Comparison of ENCODE assay signal across 8 mouse cellular contexts in the genomic region with DNA sequence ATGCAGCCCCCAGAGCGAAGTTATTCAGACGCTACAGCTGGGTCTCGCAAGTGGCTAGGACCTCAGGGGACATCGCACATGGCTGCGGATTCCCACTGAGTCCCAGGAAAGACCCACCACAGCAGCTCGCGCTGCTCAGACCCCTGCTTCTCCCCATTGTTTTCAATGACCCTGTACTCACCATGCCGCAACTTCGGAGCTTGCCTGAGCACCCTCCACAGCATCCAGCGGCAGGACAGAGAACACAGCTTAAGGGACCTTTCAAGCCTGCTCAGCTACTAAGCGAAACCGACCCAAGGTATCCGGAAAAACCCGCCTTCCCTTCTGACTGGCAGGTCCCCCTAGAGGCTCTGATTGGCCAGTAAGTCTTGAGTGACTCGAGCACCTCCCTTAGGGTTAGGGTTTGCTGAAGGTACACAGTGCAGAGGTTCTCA.
DNase-seq lines count a peak whose midpoint lies in the region; ATAC-seq and TF ChIP-seq lines count a peak whose summit lies in the region.

No protein-coding gene starts in this region.

- H3K36me3 ChIP-seq in forebrain, embryonic 14.5 days (ENCODE audit: control insufficient read depth, insufficient read depth, low read length) = no peaks in the 10 kb centered on the region
- no peaks in the 10 kb centered on the region for H3K36me3 ChIP-seq in hindbrain, embryonic 16.5 days (ENCODE audit: control insufficient read depth, insufficient read depth, low read length)
- no peaks in the 10 kb centered on the region for H3K36me3 ChIP-seq in liver, embryonic 12.5 days
- H3K36me3 ChIP-seq in myocyte (ENCODE audit: control insufficient read depth, insufficient read depth) = no peaks in the 10 kb centered on the region

- no peak for ATAC-seq in forebrain, embryonic 14.5 days
- peak; percentile 76 for ATAC-seq in hindbrain, embryonic 16.5 days
- ATAC-seq in liver, embryonic 12.5 days = peak; percentile 98

- H3K4me1 ChIP-seq in forebrain, embryonic 14.5 days (ENCODE audit: control insufficient read depth, insufficient read depth, low read length) = no peaks in the 10 kb centered on the region
- no peaks in the 10 kb centered on the region for H3K4me1 ChIP-seq in hindbrain, embryonic 16.5 days (ENCODE audit: control insufficient read depth, insufficient read depth, low read depth, low read length)
- H3K4me1 ChIP-seq in liver, embryonic 12.5 days = 0 out of 2 replicates have a peak, but pooled peaks cover 5% of the 10 kb centered on the region

- no peak overlapping the region for H3K27ac ChIP-seq in forebrain, embryonic 14.5 days (ENCODE audit: low read depth, low read length)
- H3K27ac ChIP-seq in hindbrain, embryonic 16.5 days (ENCODE audit: low read depth, low read length) = no peak overlapping the region
- H3K27ac ChIP-seq in liver, embryonic 12.5 days = no peak overlapping the region

- no peaks in the 10 kb centered on the region for H3K9me3 ChIP-seq in forebrain, embryonic 14.5 days (replicated peaks; ENCODE audit: control insufficient read depth, low read length)
- no peaks in the 10 kb centered on the region for H3K9me3 ChIP-seq in hindbrain, embryonic 16.5 days (ENCODE audit: control insufficient read depth, low read length)
- H3K9me3 ChIP-seq in liver, embryonic 12.5 days (replicated peaks) = no peaks in the 10 kb centered on the region

- H3K4me2 ChIP-seq in forebrain, embryonic 14.5 days (ENCODE audit: low read length) = peak overlapping the region; percentile 35
- peak overlapping the region; percentile 59 for H3K4me2 ChIP-seq in hindbrain, embryonic 16.5 days (ENCODE audit: low read length)
- peak overlapping the region; percentile 67 for H3K4me2 ChIP-seq in liver, embryonic 12.5 days
- H3K4me2 ChIP-seq in myocyte (ENCODE audit: low read depth) = peak overlapping the region; percentile 30

- H3ac ChIP-seq in myocyte (ENCODE audit: control insufficient read depth, insufficient read length) = no peak overlapping the region

- DNase-seq in CD8-positive naive resting alpha-beta T cell, adult 2 months (ENCODE audit: low read depth in 2 of 2, low spot score in 2 of 2) = peak; percentile 47 to 56
- peak; percentile 52 for DNase-seq in adrenal gland, postnatal 25 days
- peak; percentile 32 for DNase-seq in forebrain, embryonic 14.5 days (ENCODE audit: low spot score)
- DNase-seq in testis, postnatal 10 days (ENCODE audit: low spot score) = peak; percentile 46
- no peak for DNase-seq in layer of hippocampus, adult 18-20 months (ENCODE audit: low spot score in 2 of 2)

- no peaks in the 10 kb centered on the region for H3K27me3 ChIP-seq in forebrain, embryonic 14.5 days (replicated peaks; ENCODE audit: control insufficient read depth, insufficient read depth, low read length)
- no peaks in the 10 kb centered on the region for H3K27me3 ChIP-seq in hindbrain, embryonic 16.5 days (replicated peaks; ENCODE audit: control insufficient read depth, insufficient read depth, low read length)
- H3K27me3 ChIP-seq in liver, embryonic 12.5 days (replicated peaks) = no peaks in the 10 kb centered on the region
- H3K27me3 ChIP-seq in myocyte (ENCODE audit: control insufficient read depth, insufficient read depth, insufficient read length) = no peaks in the 10 kb centered on the region

- no peak for TF ChIP-seq POLR2A in myocyte (IDR thresholded peaks at IDR 0.05; ENCODE audit: insufficient read length, low read depth)

- WGBS in forebrain, embryonic 14.5 days = 23% methylated on average over 15 of the region's 15 CpGs
- WGBS in hindbrain, embryonic 16.5 days = 13% methylated on average over 15 of the region's 15 CpGs
- 2% methylated on average over 15 of the region's 15 CpGs for WGBS in liver, embryonic 12.5 days (ENCODE audit: insufficient replicate concordance)

- no peak overlapping the region for H3K9ac ChIP-seq in forebrain, embryonic 14.5 days (ENCODE audit: low read length)
- no peak overlapping the region for H3K9ac ChIP-seq in hindbrain, embryonic 16.5 days (ENCODE audit: low read depth, low read length)
- H3K9ac ChIP-seq in liver, embryonic 12.5 days = peak overlapping the region; percentile 65

- H3K79me2 ChIP-seq in myocyte (ENCODE audit: control insufficient read depth, insufficient read depth) = no peaks in the 10 kb centered on the region

- peak overlapping the region; percentile 19 for H3K4me3 ChIP-seq in forebrain, embryonic 14.5 days (ENCODE audit: low read depth, low read length)
- H3K4me3 ChIP-seq in hindbrain, embryonic 16.5 days (ENCODE audit: low read length) = peak overlapping the region; percentile 33
- peak overlapping the region; percentile 57 for H3K4me3 ChIP-seq in liver, embryonic 12.5 days
- H3K4me3 ChIP-seq in myocyte = no peak overlapping the region

TF ChIP-seq in myocyte, 11 proteins besides CTCF, POLR2A, EP300 and RAD21:
- TF ChIP-seq SRF (IDR thresholded peaks at IDR 0.05; ENCODE audit: control insufficient read depth, insufficient read length, low read depth) (no peak), USF1 (IDR thresholded peaks at IDR 0.05; ENCODE audit: low read depth) (no peak), TCF3 (IDR thresholded peaks at IDR 0.05; ENCODE audit: insufficient read length, low read depth) (no peak)

Comparison
In these comparisons a context has a peak if more than half of its experiments do, and no peak if none do; other contexts are left out.
1. DNase-seq: peak in CD8-positive naive resting alpha-beta T cell, adult 2 months (2 of 2), adrenal gland, postnatal 25 days (single experiment), forebrain, embryonic 14.5 days (single experiment) and testis, postnatal 10 days (single experiment); none in layer of hippocampus, adult 18-20 months (0 of 2).
2. Peak in every context shown above with its lines, with median percentiles within 50 percentile points of each other: H3K4me2 ChIP-seq.